Comparison of ENCODE assay signal across 31 mouse cellular contexts in genomic region chr7:44290986-44291385, GRCm38 (mm10). TPM values are rescaled to one million over a fixed set of nuclear protein-coding genes. Genes with fewer than 3 reads are reported as not detected.
"Had no signal": no experiment of that assay in that cellular context is flagged by ENCODE, and none has a peak within 500 bp of the region (broad histone marks: within the 10 kb centered on the region; RNA-seq: fewer than 3 reads in every experiment).

No protein-coding gene starts in this region.

- H3K4me1 ChIP-seq: heart, embryonic 10.5 days; heart, embryonic 12.5 days; hindbrain, embryonic 10.5 days; hindbrain, embryonic 12.5 days; limb, embryonic 10.5 days; limb, embryonic 12.5 days; liver, embryonic 13.5 days; liver, embryonic 15.5 days had no signal

- ATAC-seq: hindbrain, embryonic 16.5 days; intestine, embryonic 16.5 days had no signal

- DNase-seq: gastrocnemius, postnatal 14 days; gastrocnemius, postnatal 36 days; heart, adult 18-20 months; heart, postnatal 10 days; heart, postnatal 4 days; kidney, adult 11 months; kidney, adult 8-10 months; kidney, postnatal 10 days; kidney, postnatal 25 days; kidney, postnatal 4 days; liver; liver, embryonic 13.5 days had no signal

- H3K9ac ChIP-seq: heart, embryonic 12.5 days; hindbrain, embryonic 12.5 days; hindbrain, embryonic 14.5 days; limb, embryonic 12.5 days; liver, embryonic 13.5 days; liver, embryonic 15.5 days had no signal

- H3K4me3 ChIP-seq: heart, embryonic 10.5 days; heart, embryonic 12.5 days; hindbrain, embryonic 10.5 days; hindbrain, embryonic 12.5 days; layer of hippocampus, adult 2 months; left cerebral cortex, adult 2 months; limb, embryonic 10.5 days; limb, embryonic 12.5 days; liver, embryonic 13.5 days; liver, embryonic 15.5 days had no signal

- H3K27ac ChIP-seq: heart, embryonic 10.5 days; hindbrain, embryonic 10.5 days; hindbrain, embryonic 12.5 days; hindbrain, embryonic 14.5 days; layer of hippocampus, adult 2 months; left cerebral cortex, adult 2 months; limb, embryonic 10.5 days; limb, embryonic 12.5 days; liver, embryonic 13.5 days; liver, embryonic 15.5 days had no signal

- H3K27me3 ChIP-seq: heart, embryonic 12.5 days had no signal

- H3K36me3 ChIP-seq: heart, embryonic 10.5 days; heart, embryonic 12.5 days; hindbrain, embryonic 10.5 days; hindbrain, embryonic 12.5 days; limb, embryonic 10.5 days; limb, embryonic 12.5 days; liver, embryonic 13.5 days; liver, embryonic 15.5 days had no signal

- H3K9me3 ChIP-seq: limb, embryonic 10.5 days; liver, embryonic 13.5 days; liver, embryonic 15.5 days had no signal

RNA-seq across cellular contexts. Expression of gene Gm15517, which starts 29.7 kb away (rescaled TPM):
- polyA plus RNA-seq: heart, embryonic 10.5 days; heart, embryonic 12.5 days; heart, embryonic 14.5 days; heart, embryonic 16.5 days; hindbrain, embryonic 10.5 days; hindbrain, embryonic 12.5 days; hindbrain, embryonic 14.5 days; hindbrain, embryonic 16.5 days; intestine, embryonic 14.5 days; intestine, embryonic 16.5 days; kidney, embryonic 14.5 days; kidney, embryonic 16.5 days; limb, embryonic 10.5 days; limb, embryonic 12.5 days; limb, embryonic 14.5 days; liver, embryonic 11.5 days; liver, embryonic 13.5 days; liver, embryonic 15.5 days had no signal

RNA-seq across cellular contexts. Expression of gene Acp4, which starts 33.8 kb away (rescaled TPM):
- polyA plus RNA-seq: heart, embryonic 10.5 days; heart, embryonic 12.5 days; heart, embryonic 14.5 days; heart, embryonic 16.5 days; hindbrain, embryonic 12.5 days; hindbrain, embryonic 14.5 days; hindbrain, embryonic 16.5 days; intestine, embryonic 14.5 days; intestine, embryonic 16.5 days; kidney, embryonic 14.5 days; kidney, embryonic 16.5 days; limb, embryonic 12.5 days; liver, embryonic 11.5 days; liver, embryonic 13.5 days had no signal
